15 mouse cellular contexts compared by ENCODE assay signal in genomic region chr6:100160670-100161069, GRCm38 (mm10).
"Had no signal": no experiment of that assay in that cellular context is flagged by ENCODE, and none has a peak within 500 bp of the region (broad histone marks: within the 10 kb centered on the region; RNA-seq: fewer than 3 reads in every experiment).

No protein-coding gene starts in this region.

- H3K27ac ChIP-seq: limb, embryonic 12.5 days; liver, embryonic 13.5 days; macrophage had no signal

- H3K4me3 ChIP-seq: limb, embryonic 12.5 days; liver, embryonic 13.5 days; megakaryocyte, embryonic 14.5 days had no signal

- H3K9me3 ChIP-seq: limb, embryonic 12.5 days; liver, embryonic 13.5 days; megakaryocyte, embryonic 14.5 days had no signal

- H3K9ac ChIP-seq: limb, embryonic 12.5 days; liver, embryonic 13.5 days; liver, postnatal 0 days had no signal

- H3K36me3 ChIP-seq: limb, embryonic 12.5 days; liver, embryonic 13.5 days had no signal

- H3K4me2 ChIP-seq: limb, embryonic 12.5 days; liver, embryonic 13.5 days; midbrain, embryonic 11.5 days had no signal

- DNase-seq: kidney, adult 8-10 months; kidney, postnatal 25 days; liver; liver, embryonic 13.5 days; liver, postnatal 0 days; retina, postnatal 1 day; right cerebral cortex, postnatal 4 days; spleen, adult 18-20 months; thymus, adult 18-20 months; thymus, postnatal 14 days had no signal

- ATAC-seq: liver, postnatal 0 days; midbrain, embryonic 16.5 days had no signal
